Mouse (Mus musculus) myocyte (in vitro differentiated cells): Measurements from ENCODE around the gene Lsm8.

Experiments used
- E2F4 ChIP-seq: IDR thresholded peaks from one replicate; pipeline ENCODE4 v1.6.1; 2011; ENCODE audit warnings: mild to moderate bottlenecking, control low read depth, moderate library complexity; ENCODE audit not compliant: insufficient read depth
- MYOG ChIP-seq, 3 experiments: IDR thresholded peaks; one replicate each; pipeline ENCODE4 v1.6.1; 2011; ENCODE audit warnings: control low read depth in 2 of 3, low read depth in 2 of 3, mild to moderate bottlenecking in 2 of 3; ENCODE audit not compliant: insufficient read length in 2 of 3, control insufficient read depth in 1 of 3, insufficient read depth in 1 of 3
- POLR2A ChIP-seq: IDR thresholded peaks from one replicate; pipeline ENCODE4 v1.6.1; 2011; ENCODE audit warnings: low read depth, mild to moderate bottlenecking, control low read depth, moderate library complexity; ENCODE audit not compliant: insufficient read length
- REST ChIP-seq: IDR thresholded peaks from one replicate; pipeline ENCODE4 v1.6.1; 2011; ENCODE audit warnings: mild to moderate bottlenecking, control low read depth, moderate library complexity; ENCODE audit not compliant: insufficient read depth, insufficient read length
- USF1 ChIP-seq: IDR thresholded peaks from one replicate; pipeline ENCODE4 v1.6.1; 2011; ENCODE audit warnings: low read depth, mild to moderate bottlenecking, control low read depth, moderate library complexity

GRCm38 (mm10) chr6:18855323-18855722, 6.9 kb downstream of the Lsm8 start:
- TF ChIP-seq REST (no peak), POLR2A (no peak), MYOG (IDR thresholded peaks at IDR 0.05; ENCODE audit: control insufficient read depth in 1 of 3, insufficient read depth in 1 of 3, insufficient read length in 2 of 3, low read depth in 2 of 3) (no peak), E2F4 (no peak), USF1 (no peak)
